Mouse (Mus musculus): ENCODE results near the gene Fkbpl.

DNA sequence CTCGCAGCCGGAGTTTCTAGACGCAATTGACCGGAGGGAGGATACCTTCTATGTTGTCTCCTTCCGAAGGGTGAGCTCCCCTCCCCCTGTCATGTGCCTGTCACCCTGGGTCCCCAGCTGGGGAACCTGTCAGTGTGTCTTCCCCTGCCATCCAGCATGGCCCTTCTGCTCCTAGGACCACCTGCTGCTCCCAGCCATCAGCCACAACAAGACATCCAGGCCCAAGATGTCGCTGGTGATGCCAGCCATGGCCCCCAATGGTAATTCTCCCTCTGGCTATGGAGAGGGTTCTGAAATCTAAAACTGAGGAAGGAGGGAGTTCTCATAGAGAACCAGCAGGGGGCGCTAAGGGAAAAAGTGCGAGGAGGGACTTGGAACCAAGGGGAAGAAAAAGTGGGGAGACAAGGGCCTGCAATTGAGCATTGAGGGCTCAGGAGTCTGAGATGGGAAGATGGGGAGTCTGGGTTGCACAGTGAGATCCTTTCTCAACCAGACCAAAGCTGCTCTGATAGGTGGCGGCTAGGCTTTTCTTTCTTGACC is 9.3 kb downstream of the Fkbpl start:
- TF ChIP-seq CTCF (conservative IDR thresholded peaks at IDR 0.05; ENCODE audit: low read length) = peak; percentile 91
- TF ChIP-seq NANOG (IDR thresholded peaks at IDR 0.05; ENCODE audit: borderline replicate concordance, low read length) = no peak

Data from E14TG2a.4 (cell line).